Mouse (Mus musculus): ENCODE measurements around the gene Siah2. TPM values are rescaled to one million over a fixed set of nuclear protein-coding genes. Genes with fewer than 3 reads are reported as not detected.

The Siah2 gene
- polyA plus RNA-seq, 1 experiment from 2014 or later, result 4.1 TPM

DNA sequence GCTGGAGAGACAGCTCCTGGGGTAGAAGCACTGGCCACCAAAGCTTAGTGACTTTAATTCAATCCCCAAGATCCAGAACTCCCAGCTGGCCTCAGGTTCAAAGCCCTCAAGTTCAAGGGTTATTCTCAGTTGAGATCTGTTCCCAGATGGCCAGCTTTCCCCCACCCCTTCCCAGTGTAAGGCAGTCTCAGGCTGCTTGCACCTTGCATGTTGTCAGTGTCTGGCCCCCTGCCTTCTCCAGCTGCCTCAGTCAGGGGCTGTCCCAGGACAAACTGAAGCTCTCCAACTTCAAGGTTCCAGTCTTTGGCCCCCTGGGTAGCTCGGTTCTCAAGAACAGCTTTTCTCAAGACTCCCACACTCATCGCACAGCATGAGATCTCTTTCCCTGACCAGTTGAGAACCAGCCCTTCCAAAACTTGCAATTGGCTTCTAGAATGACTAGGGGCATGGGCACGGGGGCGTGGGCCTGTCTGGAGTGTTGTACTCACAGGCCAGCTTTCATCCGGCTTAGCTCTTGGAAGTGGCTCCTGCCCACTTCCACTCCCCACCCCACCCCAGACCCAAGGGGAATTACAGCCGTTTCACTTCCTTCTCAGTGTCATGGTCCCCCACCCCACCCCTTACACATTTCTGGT, 20.5 kb downstream of the Siah2 start:
- Histone ChIP-seq H3K4me3 (ENCODE audit: low read depth, low read length) (no peak overlapping the region), H3K4me1 (ENCODE audit: insufficient read depth, low read depth, low read length) (no peaks in the 10 kb centered on the region), H3K27ac (ENCODE audit: low read length) (no peak overlapping the region), H3K9ac (replicated peaks; ENCODE audit: low read depth) (no peak overlapping the region), H3K36me3 (ENCODE audit: insufficient read depth, low read length) (peaks cover 7% of the 10 kb centered on the region; the same call in 1 of the 2 replicates), H3K9me3 (ENCODE audit: low read length) (no peaks in the 10 kb centered on the region), H3K4me2 (replicated peaks; ENCODE audit: low read depth, low read length) (no peak overlapping the region), H3K27me3 (replicated peaks; ENCODE audit: insufficient read depth, low read length) (no peaks in the 10 kb centered on the region)
- WGBS, result 26% methylated on average over 6 of the region's 6 CpGs
- no peak for ATAC-seq
- TF ChIP-seq CTCF (IDR thresholded peaks at IDR 0.05), result no peak
- no peak for TF ChIP-seq EP300 (IDR thresholded peaks at IDR 0.05)
- DNase-seq (ENCODE audit: low spot score), result no peak

DNA sequence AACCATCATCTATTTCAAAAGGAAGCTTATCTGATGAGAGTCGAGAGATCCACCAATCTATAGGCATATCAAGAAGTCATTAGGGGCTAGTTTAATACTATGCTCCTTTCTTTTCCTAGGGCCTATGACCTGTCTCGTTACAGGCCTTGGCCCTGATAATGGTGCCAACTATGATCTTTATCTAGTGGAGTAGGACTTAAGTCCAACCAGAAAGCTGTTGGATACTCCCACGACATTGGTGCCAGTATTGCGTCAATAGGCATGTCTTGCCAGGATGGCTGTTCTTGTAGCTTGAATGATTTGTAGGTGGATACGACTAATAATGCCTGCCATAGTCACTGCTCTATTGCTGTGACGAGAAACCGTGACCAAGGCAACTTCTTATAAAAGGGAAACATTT, 28.2 kb downstream of the Siah2 start:
- Histone ChIP-seq H3K27ac (ENCODE audit: low read length) (no peak overlapping the region), H3K9me3 (ENCODE audit: low read length) (no peaks in the 10 kb centered on the region), H3K4me2 (replicated peaks; ENCODE audit: low read depth, low read length) (no peak overlapping the region), H3K9ac (replicated peaks; ENCODE audit: low read depth) (no peak overlapping the region), H3K4me3 (ENCODE audit: low read depth, low read length) (no peak overlapping the region), H3K27me3 (replicated peaks; ENCODE audit: insufficient read depth, low read length) (no peaks in the 10 kb centered on the region), H3K36me3 (ENCODE audit: insufficient read depth, low read length) (no peaks in the 10 kb centered on the region), H3K4me1 (ENCODE audit: insufficient read depth, low read depth, low read length) (no peaks in the 10 kb centered on the region)
- TF ChIP-seq CTCF (IDR thresholded peaks at IDR 0.05), result no peak
- TF ChIP-seq EP300 (IDR thresholded peaks at IDR 0.05), result no peak
- 88% methylated on average over 7 of the region's 7 CpGs for WGBS
- DNase-seq (ENCODE audit: low spot score) (no peak), ATAC-seq (no peak)

DNA sequence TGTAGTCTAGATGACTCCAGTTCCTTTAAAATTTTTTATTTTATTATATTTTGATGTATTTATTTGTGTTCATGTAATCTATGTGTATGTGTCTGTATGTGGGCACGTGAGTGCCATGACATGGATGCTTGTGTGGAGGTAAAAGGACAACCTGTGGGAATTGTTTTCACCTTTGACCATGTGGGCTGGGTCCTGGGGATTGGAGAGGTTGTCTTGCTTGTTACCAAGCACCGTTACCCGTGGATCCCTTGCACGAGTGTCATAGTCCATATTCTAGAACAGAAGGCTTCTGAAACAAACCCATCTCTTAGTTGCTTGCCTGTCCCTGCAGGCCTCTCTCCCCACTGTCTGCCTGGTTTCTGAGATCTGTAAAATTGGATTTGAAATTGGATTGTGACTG, 31.6 kb downstream of the Siah2 start:
- H3K9ac ChIP-seq (replicated peaks; ENCODE audit: low read depth), result no peak overlapping the region
- H3K4me2 ChIP-seq (replicated peaks; ENCODE audit: low read depth, low read length), result no peak overlapping the region
- H3K27ac ChIP-seq (ENCODE audit: low read length), result no peak overlapping the region
- no peaks in the 10 kb centered on the region for H3K4me1 ChIP-seq (ENCODE audit: insufficient read depth, low read depth, low read length)
- H3K36me3 ChIP-seq (ENCODE audit: insufficient read depth, low read length), result no peaks in the 10 kb centered on the region
- ATAC-seq, result no peak
- no peak overlapping the region for H3K4me3 ChIP-seq (ENCODE audit: low read depth, low read length)
- no peaks in the 10 kb centered on the region for H3K9me3 ChIP-seq (ENCODE audit: low read length)
- H3K27me3 ChIP-seq (replicated peaks; ENCODE audit: insufficient read depth, low read length), result no peaks in the 10 kb centered on the region
- no peak for TF ChIP-seq CTCF (IDR thresholded peaks at IDR 0.05)
- TF ChIP-seq EP300 (IDR thresholded peaks at IDR 0.05), result no peak
- DNase-seq (ENCODE audit: low spot score), result no peak
- WGBS, result 87% methylated on average over 4 of the region's 4 CpGs

DNA sequence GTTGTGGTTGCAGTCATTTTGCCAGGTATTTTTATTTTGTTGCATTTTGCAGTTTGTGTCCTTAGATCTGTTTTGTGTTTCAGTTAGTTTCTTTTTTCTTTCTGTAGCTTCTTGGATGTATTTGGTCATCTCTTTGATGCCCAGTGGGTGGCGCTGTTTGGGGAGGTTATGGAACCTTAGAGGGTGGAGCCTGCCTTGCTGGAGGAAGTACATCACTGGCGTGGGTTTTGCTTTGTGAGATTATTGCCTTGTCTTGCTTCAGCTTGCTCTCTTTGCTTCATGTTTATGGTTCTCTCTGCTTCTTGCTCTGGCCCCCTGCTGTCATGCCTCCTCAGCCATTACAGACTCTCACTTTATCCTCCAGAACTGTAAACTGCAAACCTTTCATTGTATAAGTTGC, 34.8 kb downstream of the Siah2 start:
- TF ChIP-seq CTCF (IDR thresholded peaks at IDR 0.05) (peak; percentile 64), EP300 (IDR thresholded peaks at IDR 0.05) (no peak)
- no peak for ATAC-seq
- Histone ChIP-seq H3K36me3 (ENCODE audit: insufficient read depth, low read length) (no peaks in the 10 kb centered on the region), H3K4me3 (ENCODE audit: low read depth, low read length) (no peak overlapping the region), H3K9ac (replicated peaks; ENCODE audit: low read depth) (no peak overlapping the region), H3K27me3 (replicated peaks; ENCODE audit: insufficient read depth, low read length) (no peaks in the 10 kb centered on the region), H3K27ac (ENCODE audit: low read length) (no peak overlapping the region), H3K4me2 (replicated peaks; ENCODE audit: low read depth, low read length) (no peak overlapping the region), H3K9me3 (ENCODE audit: low read length) (no peaks in the 10 kb centered on the region), H3K4me1 (ENCODE audit: insufficient read depth, low read depth, low read length) (no peaks in the 10 kb centered on the region)
- 23% methylated on average over 2 of the region's 2 CpGs for WGBS
- peak; percentile 59 for DNase-seq (ENCODE audit: low spot score)

DNA sequence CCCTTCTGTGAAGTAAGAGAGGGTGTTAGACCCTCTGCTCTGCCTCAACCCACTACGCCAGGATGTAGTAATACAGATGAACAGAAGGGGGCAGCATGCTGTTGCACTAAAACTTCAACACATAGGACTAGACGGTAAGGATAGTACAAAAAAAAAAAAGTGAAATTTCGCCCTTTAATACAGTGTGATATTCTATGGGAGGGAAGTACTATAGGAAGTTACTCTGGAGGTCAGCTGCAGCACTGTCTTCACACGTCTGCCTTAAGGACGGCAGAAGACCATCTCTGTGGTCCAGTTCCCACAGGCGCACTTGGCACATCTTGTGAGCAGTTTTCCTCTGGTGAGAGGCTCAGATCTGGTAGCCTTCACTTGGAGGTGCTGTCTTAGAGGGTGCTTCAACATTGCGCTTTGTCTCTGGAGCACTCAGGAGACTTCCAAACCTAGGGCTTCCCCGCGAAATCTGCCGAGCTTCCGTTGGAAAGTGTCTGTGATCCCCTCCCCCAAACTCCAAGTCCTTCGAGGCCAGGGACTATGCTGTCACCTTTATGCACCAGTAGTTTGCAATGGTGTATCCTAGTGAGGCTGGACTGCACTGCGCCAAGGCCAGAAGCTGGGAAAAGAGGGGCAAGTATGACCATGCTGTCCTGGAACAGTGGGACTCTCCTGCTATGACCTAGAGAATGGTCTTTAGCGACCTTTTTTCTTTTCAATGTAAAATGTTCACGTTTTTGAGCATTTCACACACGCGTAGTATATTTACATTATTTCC, 36.7 kb downstream of the Siah2 start:
- Histone ChIP-seq H3K27ac (ENCODE audit: low read length) (no peak overlapping the region), H3K4me2 (replicated peaks; ENCODE audit: low read depth, low read length) (no peak overlapping the region), H3K4me1 (ENCODE audit: insufficient read depth, low read depth, low read length) (no peaks in the 10 kb centered on the region), H3K9me3 (ENCODE audit: low read length) (no peaks in the 10 kb centered on the region), H3K9ac (replicated peaks; ENCODE audit: low read depth) (no peak overlapping the region), H3K4me3 (ENCODE audit: low read depth, low read length) (no peak overlapping the region), H3K36me3 (ENCODE audit: insufficient read depth, low read length) (no peaks in the 10 kb centered on the region), H3K27me3 (replicated peaks; ENCODE audit: insufficient read depth, low read length) (no peaks in the 10 kb centered on the region)
- TF ChIP-seq EP300 (IDR thresholded peaks at IDR 0.05) (no peak), CTCF (IDR thresholded peaks at IDR 0.05) (peak; percentile 90)
- DNase-seq (ENCODE audit: low spot score) (peak; percentile 59), ATAC-seq (peak; percentile 55)
- WGBS, result 53% methylated on average over 17 of the region's 17 CpGs

DNA sequence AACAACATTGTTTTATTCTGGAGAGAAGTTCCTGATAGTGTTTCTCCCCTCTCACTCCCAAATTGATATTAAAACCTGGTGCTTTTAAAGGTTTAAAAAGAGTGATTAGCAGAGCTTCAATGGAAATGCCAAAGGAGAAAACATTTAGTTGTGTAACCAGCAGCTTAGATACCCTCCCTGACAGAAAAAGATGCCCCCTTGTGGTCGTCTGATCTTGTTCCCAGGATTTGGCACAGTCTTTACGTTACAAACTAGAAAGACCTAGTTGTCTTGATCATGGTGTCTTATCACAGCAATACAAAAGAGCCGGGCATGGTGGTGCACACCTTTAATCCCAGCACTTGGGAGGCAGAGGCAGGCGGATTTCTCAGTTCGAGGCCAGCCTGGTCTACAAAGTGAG, 38.3 kb downstream of the Siah2 start:
- TF ChIP-seq CTCF (IDR thresholded peaks at IDR 0.05), result peak; percentile 52
- TF ChIP-seq EP300 (IDR thresholded peaks at IDR 0.05), result no peak
- H3K27me3 ChIP-seq (replicated peaks; ENCODE audit: insufficient read depth, low read length), result no peaks in the 10 kb centered on the region
- H3K27ac ChIP-seq (ENCODE audit: low read length), result no peak overlapping the region
- DNase-seq (ENCODE audit: low spot score) (peak; percentile 52), ATAC-seq (no peak)
- H3K4me1 ChIP-seq (ENCODE audit: insufficient read depth, low read depth, low read length), result no peaks in the 10 kb centered on the region
- no peak overlapping the region for H3K4me2 ChIP-seq (replicated peaks; ENCODE audit: low read depth, low read length)
- no peaks in the 10 kb centered on the region for H3K9me3 ChIP-seq (ENCODE audit: low read length)
- H3K4me3 ChIP-seq (ENCODE audit: low read depth, low read length), result no peak overlapping the region
- no peaks in the 10 kb centered on the region for H3K36me3 ChIP-seq (ENCODE audit: insufficient read depth, low read length)
- WGBS, result 61% methylated on average over 5 of the region's 5 CpGs
- H3K9ac ChIP-seq (replicated peaks; ENCODE audit: low read depth), result no peak overlapping the region

Measured in lung, postnatal 0 days (tissue).